Mouse (Mus musculus) heart, postnatal 10 days (tissue): ENCODE measurements around the gene Dgkh. TPM values are rescaled to one million over a fixed set of nuclear protein-coding genes. Genes with fewer than 3 reads are reported as not detected.

Experiments used
- DNase-seq, 2 experiments: peaks; one replicate each; pipeline ENCODE4 v3.0.0; 2021
- intact Hi-C: fragments of 180-260 bp; cut with DNase I; formaldehyde crosslinking; loops from one replicate; pipeline ENCODE4 v1.15.1; 2025
- total RNA-seq, 2 experiments: library from RNA; stranded (reverse); gene quantifications; 2 replicates each; pipeline ENCODE4 v1.2.3; 2021

Gene Dgkh
- total RNA-seq, 2 experiments from 2014 or later = 15.9 to 16.0 TPM

DNA sequence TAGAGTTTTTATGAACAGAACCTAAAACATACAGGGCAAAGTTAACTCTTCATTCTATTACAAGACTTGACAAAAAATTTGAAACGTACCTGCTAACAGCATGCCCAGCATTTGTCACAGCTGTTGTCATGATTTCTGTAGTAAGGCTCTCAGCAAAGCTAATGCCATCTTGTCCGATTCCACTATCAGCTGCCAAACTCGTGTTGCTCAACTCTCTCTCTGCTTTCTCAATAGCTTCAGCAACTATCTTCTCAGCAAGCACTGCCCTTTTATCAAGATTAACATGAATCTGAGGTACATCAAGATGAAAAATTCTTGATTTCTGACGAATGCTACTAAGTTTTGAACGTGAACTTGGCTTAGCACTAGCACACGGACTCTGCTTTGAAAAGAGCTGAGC, 222.8 kb downstream of the Dgkh start:
- no peak for DNase-seq
- intact Hi-C loops = no loop called here

Other genes starting within 250 kb of the Dgkh start
- gene Akap11, start 196.0 kb downstream of the Dgkh start, total RNA-seq = 10 to 100 TPM; 33.9 to 39.3 TPM
- gene Vwa8, start 116.3 kb upstream of the Dgkh start, total RNA-seq = 100 to 1,000 TPM; 176 to 191 TPM